Mouse (Mus musculus) right cerebral cortex, postnatal 36 days (tissue): ENCODE data around the gene Zfp61.

Experiments used
- DNase-seq, 2 experiments: peaks; one replicate each; pipeline ENCODE4 v3.0.0; 2022; ENCODE audit warnings: low spot score in 2 of 2, mixed read lengths in 1 of 2

Zfp61 gene

GRCm38 (mm10) chr7:24260000-24260312 lies 41.1 kb downstream of the Zfp61 start:
- DNase-seq: no peak

DNA sequence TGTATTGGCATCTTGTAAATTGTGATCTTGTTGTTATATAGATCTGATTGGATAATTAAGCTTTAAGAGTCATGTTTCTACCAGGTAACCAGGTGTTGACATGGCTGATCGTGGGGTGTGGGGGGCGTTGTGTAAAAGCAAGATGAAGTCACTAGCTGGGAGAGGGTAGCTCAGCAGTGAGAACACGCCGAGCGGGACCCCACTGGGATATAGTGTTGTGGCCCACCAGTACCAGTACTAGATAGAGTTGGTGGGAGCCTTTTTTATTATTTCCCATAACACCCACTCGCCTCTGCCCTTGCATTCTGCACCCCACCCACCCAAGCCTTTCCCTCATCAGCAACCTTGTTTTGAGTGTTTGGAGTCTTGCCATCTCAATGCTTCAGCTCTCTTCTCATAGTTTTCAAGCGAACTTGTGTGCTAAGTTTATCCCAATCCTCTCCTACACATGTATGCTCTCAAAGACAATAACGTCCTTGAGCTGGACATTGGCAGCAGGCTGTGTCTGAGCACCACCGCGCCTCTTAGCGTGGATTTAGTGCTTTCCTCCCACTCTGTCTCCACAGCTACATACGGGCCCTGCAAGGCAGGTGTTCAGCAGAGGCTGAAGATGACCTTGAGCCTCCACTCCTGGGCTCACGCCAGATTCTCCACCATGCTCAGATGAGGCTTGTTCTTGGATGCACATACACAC lies 41.6 kb downstream of the Zfp61 start:
- no peak for DNase-seq

GRCm38 (mm10) chr7:24254633-24255474 lies 46.2 kb downstream of the Zfp61 start, which contains the start of gene Zfp108:
Gene Zfp108, plus strand, starts transcription at chr7:24254794.
- DNase-seq: peak; percentile 85 to 92

DNA sequence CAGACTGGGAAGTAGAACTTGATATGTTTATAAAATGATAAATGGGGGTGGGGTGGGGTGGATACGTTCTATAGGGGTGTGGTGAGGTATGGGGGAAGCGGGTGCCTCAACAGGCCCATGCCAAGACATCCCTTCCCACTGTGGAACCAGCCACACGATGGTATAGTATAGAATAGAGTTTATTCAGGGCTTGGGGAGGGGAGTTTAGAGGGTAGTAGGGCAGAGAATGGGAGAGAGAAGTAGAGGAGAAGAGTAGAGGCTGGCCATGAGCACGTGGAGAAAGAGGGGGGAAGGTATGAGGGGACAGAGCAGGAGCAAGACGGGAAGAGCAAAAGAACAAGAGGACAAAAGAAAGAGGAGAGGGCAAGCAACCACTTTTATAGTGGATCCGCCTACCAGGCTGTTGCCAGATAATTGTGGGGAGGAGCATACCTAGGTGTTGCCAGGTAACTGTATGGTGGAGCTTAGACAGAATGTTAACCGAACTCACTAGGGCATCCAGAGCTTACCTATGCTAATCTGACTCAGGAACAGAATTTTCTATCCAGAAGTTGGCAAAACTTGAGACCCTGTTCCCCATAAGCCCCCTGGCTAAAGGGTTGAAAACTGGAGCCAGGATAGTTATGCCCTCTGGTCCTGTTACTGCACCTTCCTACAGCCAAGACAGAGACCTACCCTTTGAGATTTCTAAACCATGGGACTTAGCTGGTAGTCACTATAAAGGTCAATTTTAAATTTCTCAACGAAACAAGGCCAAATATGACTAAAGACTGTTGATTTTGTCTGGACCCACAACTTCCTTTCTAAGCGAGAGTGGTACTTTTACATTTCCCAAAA lies 47.0 kb downstream of the Zfp61 start:
- DNase-seq: no peak
